Mouse (Mus musculus) liver, embryonic 14.5 days (tissue): ENCODE results near the gene Rpl37a. TPM values are rescaled to one million over a fixed set of nuclear protein-coding genes. Genes with fewer than 3 reads are reported as not detected.

Experiments
- ATAC-seq: fragments of 200-750 bp; cut with Nextera tagmentation; 2 replicates; pipeline ENCODE4 v1.8.0; 2017; ENCODE audit warnings: moderate number of reproducible peaks, mild to moderate bottlenecking, moderate library complexity; ENCODE audit not compliant: insufficient read depth
- DNase-seq, 3 experiments: peaks; one replicate each; pipeline ENCODE4 v3.0.0-alpha.2; 2012 to 2013; ENCODE audit warnings: low read depth in 3 of 3, low spot score in 3 of 3
- H3K27ac ChIP-seq: fragments of 300-500 bp; sonication (generic); 2 replicates; pipeline ENCODE4 v1.5.1; 2014; ENCODE audit warnings: moderate library complexity, mild to moderate bottlenecking, control low read depth, inconsistent platforms
- H3K27me3 ChIP-seq: fragments of 300-500 bp; sonication (generic); 2 replicates; pipeline ENCODE4 v1.6.1; 2014; ENCODE audit warnings: mild to moderate bottlenecking, low read length, moderate library complexity; ENCODE audit not compliant: control insufficient read depth, insufficient read depth
- H3K36me3 ChIP-seq: fragments of 300-500 bp; sonication (generic); replicated peaks from 2 replicates; pipeline ENCODE4 v1.6.1; 2014; ENCODE audit warnings: low read depth; ENCODE audit not compliant: control insufficient read depth, insufficient read depth
- H3K4me1 ChIP-seq, 2 experiments: fragments of 200-500 bp in 1 of 2; fragments of 300-500 bp in 1 of 2; sonication (generic) in 1 of 2; replicated peaks; 2 replicates each; pipeline ENCODE4 v1.6.1; 2012 to 2014; ENCODE audit warnings: antibody characterized with exemption in 1 of 2, inconsistent platforms in 1 of 2, low read length in 1 of 2; ENCODE audit not compliant: control insufficient read depth in 2 of 2, insufficient read depth in 2 of 2
- H3K4me2 ChIP-seq: fragments of 300-500 bp; sonication (generic); 2 replicates; pipeline ENCODE4 v1.6.1; 2014; ENCODE audit warnings: low read depth, mild to moderate bottlenecking, control low read depth, moderate library complexity
- H3K4me3 ChIP-seq, 2 experiments: fragments of 200-500 bp in 1 of 2; fragments of 300-500 bp in 1 of 2; sonication (generic) in 1 of 2; 2 replicates each; pipeline ENCODE4 v1.5.1; 2012 to 2014; ENCODE audit warnings: low read depth in 2 of 2, low read length in 2 of 2, mild to moderate bottlenecking in 2 of 2, control low read depth in 1 of 2, inconsistent platforms in 1 of 2, moderate library complexity in 1 of 2; ENCODE audit not compliant: insufficient read depth in 1 of 2
- H3K9ac ChIP-seq: fragments of 300-500 bp; sonication (generic); replicated peaks from 2 replicates; pipeline ENCODE4 v1.6.1; 2014; ENCODE audit warnings: mild to moderate bottlenecking, control low read depth, moderate library complexity
- H3K9me3 ChIP-seq: fragments of 300-500 bp; sonication (generic); 2 replicates; pipeline ENCODE4 v1.6.1; 2016; ENCODE audit warnings: low read length, mixed read lengths; ENCODE audit not compliant: control insufficient read depth
- CTCF ChIP-seq: IDR thresholded peaks from 2 replicates; pipeline ENCODE4 v1.5.1; 2016; ENCODE audit warnings: antibody characterized with exemption, low read depth, control low read depth
- EP300 ChIP-seq: IDR thresholded peaks from 2 replicates; pipeline ENCODE4 v1.6.1; 2016; ENCODE audit warnings: antibody characterized with exemption, low read depth
- WGBS: fragments of 180-500 bp; shearing (Covaris S2); extraction: QIAGEN DNeasy Blood & Tissue Kit; methylation state at CpG from one replicate; pipeline ENCODE4 v1.1.7; 2014; ENCODE audit not compliant: insufficient replicate concordance; 5-methylcytosine and 5-hydroxymethylcytosine counted together
- polyA plus RNA-seq, 2 experiments: library from polyadenylated mRNA; depleted of rRNA in 1 of 2; stranded (reverse) in 1 of 2; unstranded in 1 of 2; fragments of >200 nt; fragmentation: Nextera tagmentation in 1 of 2; extraction: Ambion mirVana in 1 of 2; gene quantifications; 2 replicates each; pipeline versions ENCODE4 v1.2.1 to v1.2.3; 2012 to 2014

The Rpl37a gene
- polyA plus RNA-seq, 2 experiments, result 957 to 1,233 TPM

DNA sequence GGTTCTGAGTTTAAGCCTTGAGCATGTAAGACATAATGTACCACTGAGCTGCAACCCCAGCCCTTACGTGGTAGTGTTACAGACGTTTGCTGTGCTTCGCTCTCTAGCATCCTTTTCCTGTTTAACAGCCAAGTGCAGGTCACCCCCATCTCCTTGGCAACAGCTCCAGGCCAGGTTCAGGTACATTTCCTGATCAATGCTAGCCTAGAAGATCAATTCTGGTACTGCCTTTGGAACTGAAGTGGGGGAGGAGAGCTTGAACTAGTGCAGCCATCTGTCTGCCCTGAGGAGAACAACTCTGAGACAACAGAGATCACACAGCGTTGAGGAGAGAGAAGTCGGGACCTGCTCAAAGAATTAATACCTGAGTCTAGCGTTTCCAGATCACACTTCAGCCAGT, 48.7 kb downstream of the Rpl37a start:
- Histone ChIP-seq H3K27me3 (no peaks in the 10 kb centered on the region), H3K9me3 (no peaks in the 10 kb centered on the region), H3K36me3 (no peaks in the 10 kb centered on the region), H3K27ac (no peak overlapping the region), H3K4me3 (no peak overlapping the region), H3K4me2 (no peak overlapping the region), H3K9ac (no peak overlapping the region), H3K4me1 (no peaks in the 10 kb centered on the region)
- 65% methylated on average over 6 of the region's 6 CpGs for WGBS
- ATAC-seq (no peak), DNase-seq (no peak)
- TF ChIP-seq EP300, result no peak
- no peak for TF ChIP-seq CTCF

Other genes with a start within 250 kb of the Rpl37a start
- gene March4, start 174.4 kb upstream of the Rpl37a start, polyA plus RNA-seq (2012; rRNA removed), result not detected in 2 replicates
- not detected in 2 replicates for gene March4, start 174.4 kb upstream of the Rpl37a start, polyA plus RNA-seq (2014; fragmentation: Nextera tagmentation; extraction: Ambion mirVana)
- 8.8 and 10.6 TPM in 2 replicates for gene Smarcal1, start 128.0 kb upstream of the Rpl37a start, polyA plus RNA-seq (2012; rRNA removed)
- gene Smarcal1, start 128.0 kb upstream of the Rpl37a start, polyA plus RNA-seq (2014; fragmentation: Nextera tagmentation; extraction: Ambion mirVana), result 6.7 TPM in 2 replicates
- gene Ankar, start 10.7 kb upstream of the Rpl37a start, polyA plus RNA-seq (2012; rRNA removed), result not detected in 2 replicates
- not detected in 2 replicates for gene Ankar, start 10.7 kb upstream of the Rpl37a start, polyA plus RNA-seq (2014; fragmentation: Nextera tagmentation; extraction: Ambion mirVana)
- gene Igfbp2, start 113.2 kb downstream of the Rpl37a start, polyA plus RNA-seq (2012; rRNA removed), result 2.4 and 3.4 TPM in 2 replicates
- gene Igfbp2, start 113.2 kb downstream of the Rpl37a start, polyA plus RNA-seq (2014; fragmentation: Nextera tagmentation; extraction: Ambion mirVana), result 1.6 and 2.3 TPM in 2 replicates
- gene Igfbp5, start 163.6 kb downstream of the Rpl37a start, polyA plus RNA-seq (2012; rRNA removed), result 1.2 and 1.3 TPM in 2 replicates
- 0.36 and 0.45 TPM in 2 replicates for gene Igfbp5, start 163.6 kb downstream of the Rpl37a start, polyA plus RNA-seq (2014; fragmentation: Nextera tagmentation; extraction: Ambion mirVana)